Mouse (Mus musculus): ENCODE data around the gene Clec2d. TPM values are rescaled to one million over a fixed set of nuclear protein-coding genes. Genes with fewer than 3 reads are reported as not detected.

Clec2d gene
- polyA plus RNA-seq, 1 experiment from 2014 or later: 0.43 TPM

GRCm38 (mm10) chr6:129233955-129234369 lies 53.5 kb downstream of the Clec2d start:
- Histone ChIP-seq H3K9ac (ENCODE audit: low read length) (no peak overlapping the region), H3K27ac (ENCODE audit: low read depth) (no peak overlapping the region), H3K4me2 (ENCODE audit: low read length) (no peak overlapping the region), H3K9me3 (ENCODE audit: control insufficient read depth, low read length) (no peaks in the 10 kb centered on the region), H3K27me3 (replicated peaks; ENCODE audit: control insufficient read depth, insufficient read depth, low read length) (no peaks in the 10 kb centered on the region), H3K4me1 (replicated peaks; ENCODE audit: control insufficient read depth, insufficient read depth, low read length) (peaks cover 18% of the 10 kb centered on the region; the same call in 1 of the 2 replicates), H3K4me3 (ENCODE audit: low read depth, low read length) (no peak overlapping the region), H3K36me3 (ENCODE audit: control insufficient read depth, insufficient read depth, low read length) (no peaks in the 10 kb centered on the region)
- ATAC-seq (replicated peaks; ENCODE audit: low FRiP score, low TSS enrichment, low read depth) (no peak), DNase-seq (ENCODE audit: low spot score) (no peak)
- 85% methylated on average over 18 of the region's 18 CpGs for WGBS

GRCm38 (mm10) chr6:129234456-129235360 lies 54.3 kb downstream of the Clec2d start:
- Histone ChIP-seq H3K27me3 (replicated peaks; ENCODE audit: control insufficient read depth, insufficient read depth, low read length) (no peaks in the 10 kb centered on the region), H3K9ac (ENCODE audit: low read length) (no peak overlapping the region), H3K36me3 (ENCODE audit: control insufficient read depth, insufficient read depth, low read length) (no peaks in the 10 kb centered on the region), H3K9me3 (ENCODE audit: control insufficient read depth, low read length) (no peaks in the 10 kb centered on the region), H3K4me3 (ENCODE audit: low read depth, low read length) (no peak overlapping the region), H3K27ac (ENCODE audit: low read depth) (0 out of 2 replicates have a peak overlapping the region, but pooled peaks have one; percentile 16), H3K4me1 (replicated peaks; ENCODE audit: control insufficient read depth, insufficient read depth, low read length) (peaks cover 11% of the 10 kb centered on the region; the same call in 1 of the 2 replicates), H3K4me2 (ENCODE audit: low read length) (no peak overlapping the region)
- DNase-seq (ENCODE audit: low spot score) (no peak), ATAC-seq (replicated peaks; ENCODE audit: low FRiP score, low TSS enrichment, low read depth) (no peak)
- 75% methylated on average over 8 of the region's 8 CpGs for WGBS

GRCm38 (mm10) chr6:129235855-129236461 lies 55.5 kb downstream of the Clec2d start:
- no peak for ATAC-seq (replicated peaks; ENCODE audit: low FRiP score, low TSS enrichment, low read depth)
- no peak overlapping the region for H3K4me3 ChIP-seq (ENCODE audit: low read depth, low read length)
- 77% methylated on average over 5 of the region's 5 CpGs for WGBS
- no peaks in the 10 kb centered on the region for H3K9me3 ChIP-seq (ENCODE audit: control insufficient read depth, low read length)
- no peaks in the 10 kb centered on the region for H3K27me3 ChIP-seq (replicated peaks; ENCODE audit: control insufficient read depth, insufficient read depth, low read length)
- 0 out of 2 replicates have a peak overlapping the region, but pooled peaks have one; percentile 0 for H3K4me2 ChIP-seq (ENCODE audit: low read length)
- H3K9ac ChIP-seq (ENCODE audit: low read length): no peak overlapping the region
- H3K36me3 ChIP-seq (ENCODE audit: control insufficient read depth, insufficient read depth, low read length): no peaks in the 10 kb centered on the region
- 0 out of 2 replicates have a peak, but pooled peaks cover 5% of the 10 kb centered on the region for H3K4me1 ChIP-seq (replicated peaks; ENCODE audit: control insufficient read depth, insufficient read depth, low read length)
- no peak for DNase-seq (ENCODE audit: low spot score)
- H3K27ac ChIP-seq (ENCODE audit: low read depth): peak overlapping the region; percentile 16; the same call in 1 of the 2 replicates

Small RNA genes lying within 50 kb of the gene (microRNA-seq; reads per million reads assigned to microRNA genes)
- gene Gm27514: not detected

Other genes with a start within 250 kb of the Clec2d start
- not detected in 2 replicates for gene Clec2g, start 246.2 kb upstream of the Clec2d start, polyA plus RNA-seq (2014; fragmentation: Nextera tagmentation; extraction: Ambion mirVana)
- 0.38 and 0.63 TPM in 2 replicates for gene Klrb1f, start 134.7 kb upstream of the Clec2d start, polyA plus RNA-seq (2014; fragmentation: Nextera tagmentation; extraction: Ambion mirVana)
- 0.27 and 0.68 TPM in 2 replicates for gene Clec2e, start 79.7 kb upstream of the Clec2d start, polyA plus RNA-seq (2014; fragmentation: Nextera tagmentation; extraction: Ambion mirVana)
- 0.51 TPM in 1 of 2 replicates, not detected in the other for gene Cd69, start 94.8 kb downstream of the Clec2d start, polyA plus RNA-seq (2014; fragmentation: Nextera tagmentation; extraction: Ambion mirVana)
- not detected in 2 replicates for gene 4922502D21Rik, start 151.2 kb downstream of the Clec2d start, polyA plus RNA-seq (2014; fragmentation: Nextera tagmentation; extraction: Ambion mirVana)
- gene Clec12a, start 162.1 kb downstream of the Clec2d start, polyA plus RNA-seq (2014; fragmentation: Nextera tagmentation; extraction: Ambion mirVana): 0.90 and 1.0 TPM in 2 replicates
- gene Clec12b, start 205.3 kb downstream of the Clec2d start, polyA plus RNA-seq (2014; fragmentation: Nextera tagmentation; extraction: Ambion mirVana): not detected in 2 replicates
- gene Clec1b, start 216.7 kb downstream of the Clec2d start, polyA plus RNA-seq (2014; fragmentation: Nextera tagmentation; extraction: Ambion mirVana): 1.2 and 1.7 TPM in 2 replicates
- gene Clec9a, start 228.2 kb downstream of the Clec2d start, polyA plus RNA-seq (2014; fragmentation: Nextera tagmentation; extraction: Ambion mirVana): 0.24 TPM in 2 replicates

Measured in intestine, embryonic 14.5 days (tissue).